Mouse (Mus musculus) CH12.LX (cell line): ENCODE measurements around the gene Lmnb2. TPM values are rescaled to one million over a fixed set of nuclear protein-coding genes. Genes with fewer than 3 reads are reported as not detected.
A peak's percentile ranks its signal among the peaks of the same experiment; 100 is the strongest.

Experiments used
- DNase-seq: peaks from one replicate; pipeline ENCODE4 v3.0.0-alpha.2; 2013; ENCODE audit errors: extremely low read depth
- H3K27ac ChIP-seq: 2 replicates; pipeline ENCODE4 v1.5.1; 2012; ENCODE audit warnings: low read depth, mild to moderate bottlenecking, control low read depth, moderate library complexity; ENCODE audit not compliant: insufficient read depth
- H3K27me3 ChIP-seq: replicated peaks from 2 replicates; pipeline ENCODE3; 2012; ENCODE audit warnings: inconsistent platforms
- H3K36me3 ChIP-seq, 2 experiments: replicated peaks in 1 of 2; 2 replicates each; pipeline versions ENCODE3 to v1.6.1; 2012; ENCODE audit warnings: inconsistent platforms in 1 of 2, low read length in 1 of 2, mild to moderate bottlenecking in 1 of 2, mixed read lengths in 1 of 2, moderate library complexity in 1 of 2; ENCODE audit not compliant: control insufficient read depth in 1 of 2, insufficient read depth in 1 of 2
- H3K4me1 ChIP-seq, 2 experiments: 2 replicates each; pipeline ENCODE4 v1.6.1; 2012; ENCODE audit warnings: inconsistent platforms in 1 of 2, moderate library complexity in 1 of 2; ENCODE audit not compliant: insufficient read depth in 2 of 2, control insufficient read depth in 1 of 2
- H3K4me2 ChIP-seq: 2 replicates; pipeline ENCODE4 v1.6.1; 2012; ENCODE audit warnings: low read depth, mild to moderate bottlenecking, control low read depth; ENCODE audit not compliant: poor library complexity, insufficient read depth, severe bottlenecking
- H3K4me3 ChIP-seq, 3 experiments: fragments of 150-350 bp in 1 of 3; sonication (generic) in 1 of 3; replicated peaks in 1 of 3; 2 replicates each; pipeline versions ENCODE3 to v1.5.1; 2011 to 2012; ENCODE audit warnings: low read depth in 2 of 3, low read length in 2 of 3, mild to moderate bottlenecking in 2 of 3, moderate library complexity in 2 of 3, control low read depth in 1 of 3, improper control_type of control experiment in 1 of 3, inconsistent platforms in 1 of 3, mixed read lengths in 1 of 3; ENCODE audit not compliant: poor library complexity in 1 of 3
- H3K79me2 ChIP-seq: replicated peaks from 2 replicates; pipeline ENCODE4 v1.6.1; 2012; ENCODE audit warnings: mild to moderate bottlenecking, moderate library complexity; ENCODE audit not compliant: control insufficient read depth, poor library complexity, insufficient read depth, severe bottlenecking; ENCODE audit errors: extremely low read depth
- H3K9ac ChIP-seq: 2 replicates; pipeline ENCODE4 v1.6.1; 2012; ENCODE audit warnings: low read depth, mild to moderate bottlenecking, control low read depth, moderate library complexity; ENCODE audit not compliant: insufficient read depth
- H3K9me3 ChIP-seq: replicated peaks from 2 replicates; pipeline ENCODE3; 2012; ENCODE audit warnings: low read length, inconsistent platforms, mixed read lengths
- BHLHE40 ChIP-seq: IDR thresholded peaks from 2 replicates; pipeline ENCODE4 v1.6.1; 2011; ENCODE audit warnings: mild to moderate bottlenecking, low read depth, low read length, improper control_type of control experiment
- CTCF ChIP-seq, 2 experiments: IDR thresholded peaks in 1 of 2; conservative IDR thresholded peaks in 1 of 2; 2 replicates each; pipeline ENCODE4 v1.5.1; 2011 to 2012; ENCODE audit warnings: low read depth in 2 of 2, low read length in 2 of 2, improper control_type of control experiment in 1 of 2, inconsistent platforms in 1 of 2, mild to moderate bottlenecking in 1 of 2, moderate library complexity in 1 of 2
- E2F4 ChIP-seq: IDR thresholded peaks from 2 replicates; pipeline ENCODE4 v1.6.1; 2011; ENCODE audit warnings: low read depth, low read length, improper control_type of control experiment; ENCODE audit not compliant: insufficient replicate concordance
- EP300 ChIP-seq: IDR thresholded peaks from 2 replicates; pipeline ENCODE4 v1.6.1; 2011; ENCODE audit warnings: low read length, improper control_type of control experiment
- ETS1 ChIP-seq: conservative IDR thresholded peaks from 2 replicates; pipeline ENCODE4 v1.6.1; 2012; ENCODE audit warnings: low read depth, mild to moderate bottlenecking, inconsistent platforms, low read length, improper control_type of control experiment, moderate library complexity
- HCFC1 ChIP-seq: IDR thresholded peaks from 2 replicates; pipeline ENCODE4 v1.6.1; 2012; ENCODE audit warnings: low read depth, mild to moderate bottlenecking, inconsistent platforms, low read length, improper control_type of control experiment
- IRF4 ChIP-seq: IDR thresholded peaks from 2 replicates; pipeline ENCODE4 v1.6.1; 2014; ENCODE audit warnings: low read depth, mild to moderate bottlenecking, inconsistent platforms, low read length, improper control_type of control experiment
- MAFK ChIP-seq: IDR thresholded peaks from 2 replicates; pipeline ENCODE4 v1.6.1; 2011; ENCODE audit warnings: low read length, improper control_type of control experiment; ENCODE audit not compliant: insufficient replicate concordance
- MAZ ChIP-seq: IDR thresholded peaks from 2 replicates; pipeline ENCODE4 v1.6.1; 2012; ENCODE audit warnings: low read depth, mild to moderate bottlenecking, inconsistent platforms, low read length, improper control_type of control experiment, moderate library complexity
- MEF2A ChIP-seq: IDR thresholded peaks from 2 replicates; pipeline ENCODE4 v1.6.1; 2014; ENCODE audit warnings: low read depth, mild to moderate bottlenecking, inconsistent platforms, low read length, improper control_type of control experiment, borderline replicate concordance
- NELFE ChIP-seq: IDR thresholded peaks from 2 replicates; pipeline ENCODE4 v1.6.1; 2011; ENCODE audit warnings: low read depth, low read length, improper control_type of control experiment
- PAX5 ChIP-seq: IDR thresholded peaks from 2 replicates; pipeline ENCODE4 v1.6.1; 2012; ENCODE audit warnings: low read length, inconsistent platforms, mixed read lengths
- RAD21 ChIP-seq: IDR thresholded peaks from 2 replicates; pipeline ENCODE4 v1.6.1; 2011; ENCODE audit warnings: low read depth, mild to moderate bottlenecking, low read length, improper control_type of control experiment, moderate library complexity
- RCOR1 ChIP-seq: conservative IDR thresholded peaks from 2 replicates; pipeline ENCODE4 v1.6.1; 2012; ENCODE audit warnings: low read depth, mild to moderate bottlenecking, inconsistent platforms, low read length, improper control_type of control experiment
- SIN3A ChIP-seq: IDR thresholded peaks from 2 replicates; pipeline ENCODE4 v1.6.1; 2012; ENCODE audit warnings: low read length, improper control_type of control experiment, inconsistent platforms
- SMC3 ChIP-seq: IDR thresholded peaks from 2 replicates; pipeline ENCODE4 v1.6.1; 2011; ENCODE audit warnings: low read depth, low read length, improper control_type of control experiment
- TBP ChIP-seq: conservative IDR thresholded peaks from 2 replicates; pipeline ENCODE4 v1.6.1; 2011; ENCODE audit warnings: low read depth, low read length, improper control_type of control experiment
- USF2 ChIP-seq: conservative IDR thresholded peaks from 2 replicates; pipeline ENCODE4 v1.6.1; 2011; ENCODE audit warnings: low read depth, low read length, improper control_type of control experiment
- ZC3H11A ChIP-seq: IDR thresholded peaks from 2 replicates; pipeline ENCODE4 v1.6.1; 2012; ENCODE audit warnings: low read depth, mild to moderate bottlenecking, inconsistent platforms, low read length, improper control_type of control experiment
- ZKSCAN1 ChIP-seq: IDR thresholded peaks from 2 replicates; pipeline ENCODE4 v1.6.1; 2012; ENCODE audit warnings: low read depth, inconsistent platforms, low read length, improper control_type of control experiment, borderline replicate concordance
- ZMIZ1 ChIP-seq: IDR thresholded peaks from 2 replicates; pipeline ENCODE4 v1.6.1; 2012; ENCODE audit warnings: low read depth, mild to moderate bottlenecking, inconsistent platforms, low read length, improper control_type of control experiment
- ZNF384 ChIP-seq: IDR thresholded peaks from 2 replicates; pipeline ENCODE4 v1.6.1; 2012; ENCODE audit warnings: low read depth, low read length, improper control_type of control experiment, inconsistent platforms
- dilution Hi-C: fragments of 300-500 bp; cut with MboI; formaldehyde crosslinking; loops from 2 replicates; pipeline ENCODE4 v1.14.3; 2020; ENCODE audit warnings: low sequenced_read_pairs; ENCODE audit not compliant: extremely low pct_unique_long_range_greater_than_20kb, extremely low pct_ligation_motif_present
- in situ Hi-C: fragments of 300-500 bp; cut with MboI; formaldehyde crosslinking; loops from 3 replicates; pipeline ENCODE4 v1.14.3; 2019; ENCODE audit warnings: low sequenced_read_pairs, low pct_ligation_motif_present, low pct_unique_long_range_greater_than_20kb, mixed read lengths
- polyA plus RNA-seq: library from polyadenylated mRNA; unstranded; fragments of >175 nt; gene quantifications from 2 replicates; pipeline ENCODE4 v1.2.1, GENCODE M21; 2012; ENCODE audit warnings: low read depth; ENCODE audit not compliant: insufficient read length
- total RNA-seq, 2 experiments: library from RNA; depleted of rRNA; stranded (reverse); fragments of 300-350 nt in 1 of 2; fragments of >200 nt in 1 of 2; gene quantifications; 2 replicates each; pipeline ENCODE4 v1.2.3; 2012 to 2014

Gene Lmnb2
- total and polyA plus RNA-seq, 3 experiments, result 20.7 to 25.8 (median 23.7) TPM

GRCm38 (mm10) chr10:80955536-80955935 lies 37.5 kb upstream of the Lmnb2 start:
- in situ Hi-C loops (no loop called here), dilution Hi-C loops (no loop called here)
- Histone ChIP-seq H3K9ac (no peak overlapping the region), H3K27me3 (peaks cover 3% of the 10 kb centered on the region), H3K4me1 (peaks cover 4 to 11% of the 10 kb centered on the region in 2 experiments; a peak in 3 of 4 replicates), H3K36me3 (no peaks in the 10 kb centered on the region), H3K9me3 (no peaks in the 10 kb centered on the region), H3K79me2 (no peaks in the 10 kb centered on the region), H3K27ac (no peak overlapping the region)
- peak; percentile 68 for DNase-seq
- TF ChIP-seq BHLHE40, result peak; percentile 24; the same call in 1 of the 2 replicates
- no peak for TF ChIP-seq ETS1
- no peak for TF ChIP-seq TBP
- no peak for TF ChIP-seq MAFK
- peak; percentile 48; the same call in 1 of the 2 replicates for TF ChIP-seq NELFE
- no peak for TF ChIP-seq ZKSCAN1
- TF ChIP-seq EP300, result no peak
- TF ChIP-seq USF2, result no peak
- peak; percentile 80 to 97 for TF ChIP-seq CTCF (conservative IDR thresholded peaks at IDR 0.05 in 1 of 2, IDR thresholded peaks at IDR 0.05 in 1 of 2; ENCODE audit: low read depth in 2 of 2, low read length in 2 of 2)
- no peak for TF ChIP-seq PAX5
- peak; percentile 58 for TF ChIP-seq SMC3
- TF ChIP-seq ZC3H11A, result no peak
- peak; percentile 42; the same call in 1 of the 2 replicates for TF ChIP-seq MEF2A
- TF ChIP-seq RAD21, result peak; percentile 67
- TF ChIP-seq IRF4, result peak; percentile 49; the same call in 1 of the 2 replicates
- no peak for TF ChIP-seq RCOR1
- TF ChIP-seq, all 38 proteins: peak for 7
- Histone ChIP-seq H3K4me2 (no peak overlapping the region), H3K4me3 (no peak overlapping the region)

- dilution Hi-C loops, result no loop called here
These were observed 36.8 kb upstream of the Lmnb2 start for GRCm38 (mm10) chr10:80954843-80955242.

More at GRCm38 (mm10) chr10:80954843-80955242, 36.8 kb upstream of the Lmnb2 start:
- no peak overlapping the region for H3K4me3 ChIP-seq
- H3K9ac ChIP-seq, result no peak overlapping the region
- in situ Hi-C loops, result no loop called here
- no peaks in the 10 kb centered on the region for H3K9me3 ChIP-seq
- H3K79me2 ChIP-seq, result no peaks in the 10 kb centered on the region
- H3K36me3 ChIP-seq, result no peaks in the 10 kb centered on the region
- no peak overlapping the region for H3K27ac ChIP-seq
- no peak for DNase-seq
- H3K4me2 ChIP-seq, result no peak overlapping the region
- peaks cover 4% of the 10 kb centered on the region for H3K27me3 ChIP-seq
- no peak for TF ChIP-seq ZMIZ1
- no peak for TF ChIP-seq HCFC1
- no peak for TF ChIP-seq SIN3A
- no peak for TF ChIP-seq MAZ
- no peak for TF ChIP-seq MAFK
- no peak for TF ChIP-seq BHLHE40
- TF ChIP-seq ZC3H11A, result no peak
- TF ChIP-seq ZNF384, result no peak
- no peak for TF ChIP-seq E2F4
- TF ChIP-seq RCOR1, result no peak
- TF ChIP-seq ZKSCAN1, result no peak
- TF ChIP-seq, all 38 proteins: peak for 0
- peaks cover 4 to 15% of the 10 kb centered on the region in 2 experiments; a peak in 3 of 4 replicates for H3K4me1 ChIP-seq
